Mouse (Mus musculus) stomach, postnatal 0 days (tissue): ENCODE measurements around the gene Uba5. TPM values are rescaled to one million over a fixed set of nuclear protein-coding genes. Genes with fewer than 3 reads are reported as not detected.

Experiments
- ATAC-seq: fragments of 200-750 bp; cut with Nextera tagmentation; 2 replicates; pipeline ENCODE4 v1.8.0; 2017; ENCODE audit not compliant: low FRiP score, low TSS enrichment
- DNase-seq: peaks from one replicate; pipeline ENCODE4 v3.0.0-alpha.2; 2016; ENCODE audit warnings: low spot score
- H3K27ac ChIP-seq: fragments of 300-500 bp; sonication (generic); replicated peaks from 2 replicates; pipeline ENCODE4 v1.5.1; 2014; ENCODE audit warnings: mild to moderate bottlenecking, control low read depth
- H3K27me3 ChIP-seq: fragments of 300-500 bp; sonication (generic); 2 replicates; pipeline ENCODE4 v1.6.1; 2014; ENCODE audit warnings: low read length; ENCODE audit not compliant: control insufficient read depth, insufficient read depth
- H3K36me3 ChIP-seq: fragments of 300-500 bp; sonication (generic); 2 replicates; pipeline ENCODE4 v1.6.1; 2014; ENCODE audit warnings: low read length, mixed read lengths; ENCODE audit not compliant: control insufficient read depth, insufficient read depth
- H3K4me1 ChIP-seq: fragments of 300-500 bp; sonication (generic); replicated peaks from 2 replicates; pipeline ENCODE4 v1.6.1; 2014; ENCODE audit warnings: antibody characterized with exemption; ENCODE audit not compliant: control insufficient read depth, insufficient read depth
- H3K4me2 ChIP-seq: fragments of 300-500 bp; sonication (generic); replicated peaks from 2 replicates; pipeline ENCODE4 v1.6.1; 2014; ENCODE audit warnings: low read depth, mild to moderate bottlenecking, control low read depth, moderate library complexity
- H3K4me3 ChIP-seq: fragments of 300-500 bp; sonication (generic); 2 replicates; pipeline ENCODE4 v1.5.1; 2014; ENCODE audit warnings: low read depth, low read length, control low read depth
- H3K9ac ChIP-seq: fragments of 300-500 bp; sonication (generic); 2 replicates; pipeline ENCODE4 v1.6.1; 2014; ENCODE audit warnings: mild to moderate bottlenecking, low read length, control low read depth, mixed read lengths
- H3K9me3 ChIP-seq: fragments of 300-500 bp; sonication (generic); 2 replicates; pipeline ENCODE4 v1.6.1; 2016; ENCODE audit warnings: low read length; ENCODE audit not compliant: control insufficient read depth
- CTCF ChIP-seq: IDR thresholded peaks from 2 replicates; pipeline ENCODE4 v1.5.1; 2016; ENCODE audit warnings: antibody characterized with exemption, low read depth, mild to moderate bottlenecking, moderate library complexity
- EP300 ChIP-seq: optimal IDR thresholded peaks from 2 replicates; pipeline ENCODE3; 2016; ENCODE audit warnings: antibody characterized with exemption
- WGBS: fragments of 180-500 bp; shearing (Covaris S2); extraction: QIAGEN DNeasy Blood & Tissue Kit; methylation state at CpG from one replicate; pipeline ENCODE4 v1.1.7; 2014; 5-methylcytosine and 5-hydroxymethylcytosine counted together
- polyA plus RNA-seq: library from polyadenylated mRNA; unstranded; fragments of >200 nt; fragmentation: Nextera tagmentation; extraction: Ambion mirVana; gene quantifications from 2 replicates; pipeline ENCODE4 v1.2.1, GENCODE M21; 2015

Gene Uba5
- polyA plus RNA-seq, 1 experiment from 2014 or later = 42.4 TPM

GRCm38 (mm10) chr9:104102901-104103300, 40.0 kb upstream of the Uba5 start:
- 52% methylated on average over 2 of the region's 2 CpGs for WGBS
- no peaks in the 10 kb centered on the region for H3K9me3 ChIP-seq

GRCm38 (mm10) chr9:104102301-104102700, 39.4 kb upstream of the Uba5 start:
- no peaks in the 10 kb centered on the region for H3K4me1 ChIP-seq
- H3K27me3 ChIP-seq = no peaks in the 10 kb centered on the region
- no peak for ATAC-seq
- no peaks in the 10 kb centered on the region; the same call in 1 of the 2 replicates for H3K36me3 ChIP-seq
- H3K27ac ChIP-seq = no peak overlapping the region
- H3K9me3 ChIP-seq = no peaks in the 10 kb centered on the region
- no peak for DNase-seq
- H3K4me2 ChIP-seq = no peak overlapping the region
- H3K9ac ChIP-seq = no peak overlapping the region
- TF ChIP-seq EP300 (no peak), CTCF (no peak)
- no peak overlapping the region for H3K4me3 ChIP-seq
- WGBS = 33% methylated on average over 6 of the region's 6 CpGs

More at GRCm38 (mm10) chr9:104102901-104103300, 40.0 kb upstream of the Uba5 start:
- H3K36me3 ChIP-seq = no peaks in the 10 kb centered on the region; the same call in 1 of the 2 replicates
- no peak overlapping the region for H3K4me3 ChIP-seq
- no peak for DNase-seq
- TF ChIP-seq CTCF (no peak), EP300 (no peak)
- ATAC-seq = no peak
- no peak overlapping the region for H3K27ac ChIP-seq
- no peaks in the 10 kb centered on the region for H3K4me1 ChIP-seq
- no peak overlapping the region for H3K9ac ChIP-seq
- H3K27me3 ChIP-seq = no peaks in the 10 kb centered on the region
- H3K4me2 ChIP-seq = no peak overlapping the region

- H3K36me3 ChIP-seq = no peaks in the 10 kb centered on the region; the same call in 1 of the 2 replicates
- H3K9me3 ChIP-seq = no peaks in the 10 kb centered on the region
- no peak for TF ChIP-seq EP300
- TF ChIP-seq CTCF = no peak
- H3K9ac ChIP-seq = no peak overlapping the region
- 0 out of 2 replicates have a peak overlapping the region, but pooled peaks have one; percentile 6 for H3K27ac ChIP-seq
- no peak for ATAC-seq
- no peak overlapping the region for H3K4me2 ChIP-seq
- WGBS = 57% methylated on average over 3 of the region's 3 CpGs
- H3K27me3 ChIP-seq = no peaks in the 10 kb centered on the region
- DNase-seq = no peak
- 0 out of 2 replicates have a peak overlapping the region, but pooled peaks have one; percentile 4 for H3K4me3 ChIP-seq
- H3K4me1 ChIP-seq = no peaks in the 10 kb centered on the region
These were observed 38.5 kb upstream of the Uba5 start for GRCm38 (mm10) chr9:104101458-104101857.

GRCm38 (mm10) chr9:104100822-104101221, 37.9 kb upstream of the Uba5 start:
- Histone ChIP-seq H3K27me3 (no peaks in the 10 kb centered on the region), H3K4me2 (no peak overlapping the region), H3K4me3 (no peak overlapping the region; the same call in 1 of the 2 replicates), H3K9me3 (no peaks in the 10 kb centered on the region), H3K27ac (no peak overlapping the region), H3K4me1 (no peaks in the 10 kb centered on the region), H3K9ac (no peak overlapping the region), H3K36me3 (no peaks in the 10 kb centered on the region; the same call in 1 of the 2 replicates)
- 57% methylated on average over 7 of the region's 7 CpGs for WGBS
- TF ChIP-seq EP300 (no peak), CTCF (no peak)
- ATAC-seq = no peak
- DNase-seq = no peak

- DNase-seq = no peak
- Histone ChIP-seq H3K9me3 (no peaks in the 10 kb centered on the region), H3K4me1 (no peaks in the 10 kb centered on the region), H3K9ac (no peak overlapping the region), H3K27me3 (no peaks in the 10 kb centered on the region), H3K27ac (no peak overlapping the region), H3K36me3 (no peaks in the 10 kb centered on the region; the same call in 1 of the 2 replicates), H3K4me3 (no peak overlapping the region), H3K4me2 (no peak overlapping the region)
- 87% methylated on average over 11 of the region's 11 CpGs for WGBS
- no peak for ATAC-seq
- TF ChIP-seq CTCF (no peak), EP300 (no peak)
These were observed 36.1 kb upstream of the Uba5 start for GRCm38 (mm10) chr9:104099060-104099459.

- Histone ChIP-seq H3K4me3 (no peak overlapping the region), H3K4me2 (no peak overlapping the region), H3K36me3 (no peaks in the 10 kb centered on the region; the same call in 1 of the 2 replicates), H3K27ac (no peak overlapping the region), H3K9ac (no peak overlapping the region), H3K4me1 (no peaks in the 10 kb centered on the region), H3K27me3 (no peaks in the 10 kb centered on the region), H3K9me3 (no peaks in the 10 kb centered on the region)
- WGBS = 51% methylated on average over 5 of the region's 5 CpGs
- ATAC-seq (no peak), DNase-seq (no peak)
- TF ChIP-seq CTCF (no peak), EP300 (no peak)
These were observed 35.3 kb upstream of the Uba5 start for GRCm38 (mm10) chr9:104098256-104098655.
